Mouse (Mus musculus): ENCODE measurements around the gene Sec24b.

Gene Sec24b

DNA sequence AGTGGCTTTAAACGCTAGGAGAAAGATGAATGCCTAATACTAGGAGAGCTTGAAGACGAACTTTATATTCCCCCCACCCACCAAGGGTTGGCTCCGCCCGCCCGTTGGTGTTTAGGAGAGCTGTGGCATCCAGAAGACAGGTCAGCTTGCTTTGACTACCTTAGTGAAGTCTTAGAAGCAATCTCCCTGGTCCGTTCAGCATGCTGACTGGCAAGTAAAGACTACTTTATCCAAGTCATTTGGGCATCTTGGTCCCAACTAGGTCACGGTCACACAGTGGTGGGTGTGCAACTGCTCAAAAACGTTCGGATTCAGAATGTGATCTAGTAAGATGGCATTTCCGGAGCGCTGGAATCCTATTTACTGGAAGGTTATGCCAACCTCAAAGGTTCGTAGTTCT is at the start of gene Sec24b:
Gene Sec24b, minus strand, starts transcription at position 273 of the 400 bp plus-strand sequence.
- no peak for DNase-seq (ENCODE audit: low read depth)

DNA sequence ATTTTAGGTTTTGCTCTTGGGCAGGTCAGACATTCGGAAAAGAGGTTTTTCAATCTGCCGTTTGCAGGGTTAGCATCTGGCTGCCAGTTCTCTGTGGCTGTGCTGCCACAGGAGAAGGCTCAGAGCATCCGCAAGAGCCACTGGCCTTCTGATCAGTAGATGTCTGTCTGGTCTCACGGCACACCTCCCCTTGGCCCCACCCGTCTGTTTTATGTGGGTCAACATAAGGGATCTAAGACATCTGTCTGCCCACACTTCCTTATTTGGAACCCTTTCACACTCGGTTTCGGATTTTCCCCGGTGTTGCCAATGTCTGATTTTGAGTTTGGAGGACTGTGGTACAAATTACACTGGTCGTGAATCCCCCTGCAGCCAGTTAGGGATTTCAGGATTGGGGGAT is 43.1 kb upstream of the Sec24b start:
- DNase-seq (ENCODE audit: low read depth), result no peak

DNA sequence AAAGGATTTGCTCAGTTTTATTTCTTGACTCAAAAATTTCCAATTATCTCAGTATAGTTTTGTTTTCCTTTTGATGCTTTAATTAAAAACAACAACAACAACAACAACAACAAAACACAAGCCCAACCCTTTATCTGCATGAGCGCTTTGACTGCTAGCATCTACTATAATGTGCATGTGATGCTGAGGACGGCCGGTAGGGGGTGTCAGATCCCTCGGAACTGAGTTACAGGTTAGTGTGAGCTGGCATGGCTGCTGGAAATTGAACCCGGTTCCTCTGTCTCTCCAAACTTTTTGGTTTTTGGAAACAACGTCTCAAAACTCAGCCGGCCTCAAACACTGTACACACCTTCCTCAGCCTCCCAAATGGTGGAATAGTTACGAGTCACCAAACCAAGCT is 42.1 kb upstream of the Sec24b start:
- no peak for DNase-seq (ENCODE audit: low read depth)

DNA sequence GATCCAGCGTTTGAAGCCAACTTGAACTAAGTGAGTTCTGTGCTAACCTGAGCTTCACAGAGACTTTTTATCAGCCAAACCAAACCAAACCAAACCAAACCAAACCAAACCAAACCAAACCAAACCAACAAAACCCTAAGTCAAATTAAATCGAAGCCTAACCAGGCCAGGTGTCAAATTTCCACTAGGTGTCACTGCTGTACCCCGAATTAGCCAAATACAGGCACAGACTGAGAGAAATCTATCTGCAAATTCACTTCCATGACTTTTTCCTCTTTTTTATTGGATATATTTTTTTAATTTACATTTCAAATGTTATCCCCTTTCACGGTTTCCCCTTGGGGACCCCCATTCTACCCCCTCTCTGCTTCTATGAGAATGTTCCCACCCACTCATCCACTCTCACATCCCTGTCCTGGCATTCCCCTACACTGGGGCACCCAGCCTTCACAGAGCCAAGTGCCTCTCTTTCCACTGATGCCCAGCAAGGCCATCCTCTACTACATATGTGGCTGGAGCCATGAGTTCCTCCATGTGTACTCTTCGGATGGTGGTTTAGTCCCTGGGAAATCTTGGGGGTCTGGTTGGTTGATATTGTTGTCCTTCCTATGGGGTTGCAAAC is 33.9 kb upstream of the Sec24b start:
- no peak for DNase-seq (ENCODE audit: low read depth)

DNA sequence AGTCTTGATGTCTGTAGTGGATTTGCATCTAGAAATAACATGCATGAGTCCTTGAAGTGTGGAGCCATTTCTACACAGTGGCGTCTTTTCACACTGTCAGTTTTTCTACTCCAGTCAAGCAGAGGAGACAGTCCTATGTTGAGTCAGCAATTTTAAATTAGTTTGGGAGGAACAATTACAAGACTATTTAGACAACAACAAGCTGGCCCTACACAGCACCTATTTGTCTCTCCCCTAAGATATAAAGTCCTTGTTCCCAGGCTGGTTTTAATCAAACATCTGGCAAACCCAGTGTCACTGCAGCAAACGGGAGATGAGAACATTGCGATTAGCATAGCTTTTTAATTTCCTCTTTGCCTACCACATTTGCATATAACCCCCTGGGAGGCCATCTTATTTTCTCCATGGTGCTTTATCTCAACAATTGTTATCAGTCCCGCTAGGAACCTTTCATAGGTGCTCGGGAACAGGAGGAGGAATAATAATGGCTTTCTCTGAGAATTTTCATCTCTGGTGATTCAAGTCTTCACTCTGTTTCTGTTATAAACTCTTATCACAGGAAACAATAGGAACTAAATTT is 32.9 kb upstream of the Sec24b start:
- no peak for DNase-seq (ENCODE audit: low read depth)

DNA sequence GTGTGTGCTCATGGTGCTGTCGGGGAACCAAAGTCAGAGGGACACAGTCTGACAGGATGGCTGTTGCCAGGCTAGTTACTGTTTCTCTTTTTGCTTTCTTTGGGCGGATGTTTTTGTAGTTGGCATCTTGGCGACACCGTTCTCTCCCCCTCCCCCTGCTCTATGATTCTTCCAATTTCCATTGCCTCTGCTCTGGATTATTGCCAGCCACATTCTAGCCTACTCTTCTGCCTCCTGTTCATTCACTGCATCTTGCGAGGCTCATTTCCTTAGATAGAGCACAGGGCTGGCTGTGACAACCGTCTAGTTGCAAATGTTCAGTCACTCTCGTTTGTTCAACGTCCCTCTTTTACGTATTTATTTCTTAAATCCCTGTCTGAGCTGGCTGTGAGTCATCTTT is 29.1 kb upstream of the Sec24b start:
- DNase-seq (ENCODE audit: low read depth), result no peak

DNA sequence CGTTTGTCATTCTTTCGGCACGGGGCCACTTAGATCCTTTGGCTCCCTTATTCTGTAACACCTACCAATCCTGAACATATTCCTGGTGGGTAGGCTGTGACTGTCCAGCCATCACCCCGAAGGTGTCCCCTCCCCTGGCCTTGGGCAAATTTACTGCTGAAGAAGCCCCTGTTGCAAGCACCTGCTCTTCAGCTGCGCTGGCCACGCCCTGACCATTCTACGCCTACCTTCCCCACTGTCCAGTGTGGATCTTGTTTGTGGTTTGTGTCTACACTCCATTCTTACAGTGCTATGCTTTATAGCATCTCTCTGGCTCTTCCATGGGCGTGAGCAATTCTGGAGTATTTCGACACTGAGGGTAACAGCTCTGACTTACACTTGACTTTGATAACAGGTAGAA is 27.3 kb upstream of the Sec24b start:
- no peak for DNase-seq (ENCODE audit: low read depth)

DNA sequence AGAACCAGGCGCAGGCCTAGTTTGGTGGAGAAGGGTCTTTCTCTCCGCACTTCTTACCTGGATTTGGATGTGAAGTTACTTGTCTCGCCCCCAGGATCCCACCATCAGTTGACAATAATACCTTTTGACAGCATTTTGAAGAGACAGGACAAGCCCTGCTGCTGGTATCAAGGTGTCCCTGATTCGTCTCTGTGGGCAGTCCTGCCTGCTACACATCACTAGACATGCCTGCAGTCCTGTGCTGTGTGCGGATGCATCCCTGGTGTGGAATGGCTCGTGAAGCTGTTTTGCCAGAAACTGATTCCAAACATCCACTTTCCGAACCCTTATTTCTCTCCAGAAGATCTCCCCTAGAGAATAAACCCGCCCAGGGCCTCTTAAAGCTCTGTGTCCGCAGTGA is 26.1 kb upstream of the Sec24b start:
- no peak for DNase-seq (ENCODE audit: low read depth)

DNA sequence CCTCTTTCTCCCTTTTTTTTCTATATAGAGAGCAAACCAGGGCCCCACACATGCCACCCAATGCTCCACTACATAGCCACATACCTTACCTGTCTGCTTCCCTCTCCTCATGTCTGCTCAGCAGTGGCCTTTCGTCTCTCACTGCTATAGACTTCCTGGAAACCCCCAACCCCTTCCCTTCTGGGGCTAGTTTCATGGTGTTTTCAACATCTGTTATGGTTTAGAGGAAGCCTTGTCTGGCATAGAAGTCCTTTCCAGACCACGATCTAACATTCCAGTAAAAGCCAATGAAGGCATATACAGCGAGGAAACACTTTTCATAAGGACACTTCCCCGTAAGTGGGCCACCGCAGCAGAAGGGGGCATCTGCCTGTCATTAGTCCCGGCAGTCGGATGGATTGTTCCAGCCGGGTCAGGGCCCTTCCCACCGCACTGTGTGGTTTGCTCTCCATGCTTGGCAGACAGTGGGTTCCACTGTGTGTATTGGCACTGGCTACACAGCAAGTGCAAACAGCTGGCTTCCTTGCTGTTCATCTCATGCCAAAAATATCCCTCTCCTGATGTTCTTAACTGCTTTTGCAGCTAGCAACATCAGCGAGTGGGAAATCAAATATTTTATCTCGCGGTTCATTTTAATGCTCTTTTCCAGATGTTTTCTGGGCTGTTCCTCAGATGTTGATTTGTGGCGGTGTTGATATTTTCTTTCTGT is 25.2 kb upstream of the Sec24b start:
- DNase-seq (ENCODE audit: low read depth), result peak; percentile 81

DNA sequence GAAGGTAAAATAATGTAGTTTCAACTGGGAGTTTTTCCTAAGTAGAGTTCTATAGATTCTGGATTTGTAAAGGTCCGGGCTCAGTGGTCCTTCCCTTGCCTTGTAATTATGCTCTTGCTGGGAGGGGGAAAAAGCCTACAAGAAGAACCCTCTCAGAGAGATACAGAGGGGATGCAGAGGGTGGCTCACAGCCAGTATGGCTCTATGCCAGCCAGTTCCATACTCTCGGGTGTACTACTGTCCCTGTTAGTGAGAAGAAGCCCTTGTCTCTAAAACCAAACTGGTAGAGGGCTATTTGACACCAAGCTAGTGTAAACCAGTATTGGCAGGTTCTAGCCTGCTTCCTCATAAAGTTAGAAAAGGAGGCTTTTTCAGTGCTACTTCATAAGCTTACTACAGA is 22.0 kb upstream of the Sec24b start:
- no peak for DNase-seq (ENCODE audit: low read depth)

DNA sequence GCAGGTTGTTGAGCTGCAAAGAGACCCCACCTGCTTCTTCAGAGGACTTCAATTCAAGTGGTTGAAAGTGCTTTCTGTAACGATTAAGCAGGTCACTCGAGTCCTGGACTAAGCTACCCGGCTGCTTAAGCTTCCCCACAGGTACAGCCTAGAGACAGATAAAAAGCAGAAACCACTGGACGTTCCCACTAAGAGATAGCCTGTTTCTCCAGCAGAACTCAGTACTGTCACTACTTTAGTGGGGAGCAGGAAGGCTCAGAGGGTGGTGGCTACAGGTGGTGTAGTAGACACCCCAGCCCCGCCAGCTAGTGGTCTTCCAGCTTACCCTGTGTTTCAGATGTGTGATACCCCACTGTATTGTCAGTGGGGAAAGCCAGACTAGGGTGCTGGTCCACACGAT is 19.3 kb upstream of the Sec24b start:
- no peak for DNase-seq (ENCODE audit: low read depth)

DNA sequence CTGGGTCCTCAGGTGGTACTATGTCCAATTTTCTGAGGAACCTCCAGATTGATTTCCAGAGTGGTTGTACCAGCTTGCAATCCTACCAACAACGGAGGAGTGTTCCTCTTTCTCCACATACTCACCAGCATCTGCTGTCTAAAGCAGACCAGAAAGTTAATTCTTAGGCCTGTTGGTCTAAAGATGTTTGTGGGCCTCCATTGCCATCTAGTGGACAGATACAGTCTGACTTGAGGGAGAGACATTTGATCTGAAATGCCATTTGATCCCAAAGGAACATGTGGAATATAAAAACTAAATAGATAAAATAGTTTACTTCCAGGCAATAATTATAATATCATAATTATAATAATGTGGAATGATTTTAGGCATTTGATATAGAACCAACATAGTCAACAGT is 18.4 kb upstream of the Sec24b start:
- no peak for DNase-seq (ENCODE audit: low read depth)

DNA sequence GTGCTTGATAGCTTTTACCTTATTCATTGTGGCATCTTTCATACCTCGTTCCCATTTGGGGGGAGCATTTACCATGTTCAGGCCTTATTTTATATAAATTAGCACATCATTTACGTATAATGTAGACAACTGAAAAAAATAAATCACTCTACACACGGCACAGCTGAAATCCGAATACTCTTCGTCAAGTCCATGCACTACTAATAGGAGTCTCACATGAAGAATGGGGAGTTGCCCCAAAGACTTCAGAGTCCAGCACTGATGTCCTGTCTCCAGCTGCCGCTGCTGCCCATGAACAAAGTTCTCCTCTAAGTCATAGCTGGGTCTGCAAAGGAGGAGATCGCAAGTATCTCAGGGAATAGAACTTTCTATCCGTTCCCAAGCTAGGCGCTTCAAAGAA is 15.9 kb upstream of the Sec24b start:
- DNase-seq (ENCODE audit: low read depth), result no peak

DNA sequence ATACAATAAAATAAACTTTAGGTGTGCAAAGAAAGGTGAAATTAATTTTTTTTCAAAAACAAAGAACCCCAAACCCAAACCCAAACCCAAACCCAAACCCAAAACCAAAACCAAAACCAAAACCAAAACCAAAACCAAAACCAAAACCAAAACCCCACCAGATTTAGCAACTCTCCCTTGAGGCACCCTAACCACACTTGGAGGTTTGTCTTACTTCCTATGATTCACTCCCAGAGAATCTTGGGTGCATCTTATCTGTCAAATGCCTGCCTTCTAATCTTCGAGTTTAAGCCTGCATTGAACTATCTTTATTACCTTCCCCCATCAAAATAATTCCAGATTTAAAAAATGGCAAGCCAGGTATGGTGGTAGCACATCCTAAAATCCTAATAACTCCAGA is 14.4 kb upstream of the Sec24b start:
- DNase-seq (ENCODE audit: low read depth), result no peak

DNA sequence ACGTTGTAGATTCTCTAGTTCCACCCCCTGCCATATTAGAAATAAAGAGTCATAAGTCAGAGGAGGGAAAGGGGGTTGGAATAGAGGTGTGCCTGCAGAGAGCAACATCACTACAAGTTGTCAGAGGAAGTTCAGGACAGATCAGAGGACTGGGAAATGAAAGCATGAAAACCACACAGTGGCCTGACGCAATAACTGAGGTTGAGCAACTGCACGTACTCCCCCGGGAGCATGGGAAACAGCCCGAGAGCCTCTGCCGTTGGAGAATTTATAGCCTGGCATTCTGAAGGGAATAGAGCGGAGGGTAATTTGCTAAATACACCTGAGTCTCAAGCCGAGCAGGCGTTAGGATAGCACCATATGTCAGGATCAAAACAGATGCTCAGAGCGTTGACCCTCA is 11.7 kb upstream of the Sec24b start:
- no peak for DNase-seq (ENCODE audit: low read depth)

DNA sequence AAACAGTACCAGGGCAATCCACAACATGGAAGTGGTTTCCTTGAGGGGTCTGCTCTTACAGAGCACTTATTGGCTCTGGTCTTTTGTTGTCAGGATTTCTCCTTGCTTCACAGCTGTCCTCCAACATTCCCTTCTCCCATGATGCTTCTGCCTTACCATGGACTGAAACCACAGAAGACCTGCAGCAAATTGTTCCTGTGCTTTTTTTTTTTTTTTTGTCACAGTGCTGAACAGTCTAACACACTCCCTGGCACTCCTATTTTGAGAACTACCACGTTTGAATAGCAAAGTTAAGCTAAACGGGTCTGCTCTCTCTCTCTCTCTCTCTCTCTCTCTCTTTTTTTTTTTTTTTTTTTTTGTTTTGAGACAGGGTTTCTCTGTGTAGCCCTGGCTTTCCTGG is 10.6 kb upstream of the Sec24b start:
- no peak for DNase-seq (ENCODE audit: low read depth)

DNA sequence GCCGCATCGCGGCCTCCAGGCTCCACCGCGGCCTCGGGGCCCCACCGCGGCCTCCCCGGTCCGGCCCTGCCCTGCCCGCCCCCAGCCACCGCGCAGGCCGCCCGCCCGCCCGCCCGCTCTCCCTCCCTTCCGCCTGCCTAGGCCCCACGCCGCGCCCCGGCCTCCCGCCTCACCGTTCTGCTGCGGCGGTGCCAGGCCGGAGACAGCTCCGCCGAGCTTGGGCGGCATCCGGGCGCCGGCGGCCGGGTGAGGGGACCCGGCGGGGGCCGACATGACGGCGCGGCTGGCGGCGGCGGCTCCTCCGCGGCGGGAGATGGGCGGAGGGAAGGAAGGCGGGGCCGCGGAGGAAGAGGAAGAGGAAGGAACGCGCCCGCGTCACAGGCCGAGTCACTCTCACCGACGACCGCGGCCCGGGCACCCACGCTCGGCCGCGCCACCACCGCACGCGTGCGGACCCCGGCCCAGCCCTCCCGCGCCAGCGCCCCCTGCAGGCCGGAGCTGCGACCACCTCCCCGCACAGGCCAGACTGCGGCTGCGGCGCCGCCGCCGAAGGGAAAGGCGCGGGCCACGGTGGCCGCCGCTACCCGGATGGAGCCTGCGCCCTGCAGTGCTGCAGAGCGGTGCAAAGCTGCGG is 840 bp downstream of the Sec24b start:
- no peak for DNase-seq (ENCODE audit: low read depth)

DNA sequence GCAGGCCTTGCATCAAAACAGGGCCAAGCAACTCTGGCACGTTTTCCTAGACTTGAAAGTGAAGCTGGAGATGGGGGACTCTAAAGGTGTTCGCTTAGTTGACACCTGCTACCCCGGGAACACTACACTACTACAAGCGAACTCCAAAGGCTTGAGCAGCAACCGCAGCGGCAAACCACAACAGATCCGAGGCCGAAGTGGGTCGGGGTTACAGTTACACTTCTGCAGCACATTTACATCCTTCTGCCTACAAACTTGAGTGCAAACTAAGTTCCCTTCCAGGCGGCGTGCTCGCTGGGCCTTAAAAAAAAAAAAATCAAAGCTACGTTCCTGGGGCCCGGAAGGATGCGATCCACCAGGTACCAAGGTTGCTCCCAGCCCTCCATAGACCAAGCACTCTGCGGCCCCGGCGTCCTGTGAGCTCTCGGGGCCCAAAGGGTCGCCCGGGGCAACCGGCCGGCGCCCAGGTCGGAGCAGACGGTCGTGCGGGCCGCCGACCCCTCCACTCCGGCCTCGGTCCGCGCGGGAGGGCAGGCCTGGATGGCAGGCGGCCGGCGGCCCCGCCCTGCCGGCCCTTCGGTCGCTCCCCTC is 1.5 kb downstream of the Sec24b start:
- DNase-seq (ENCODE audit: low read depth), result no peak

DNA sequence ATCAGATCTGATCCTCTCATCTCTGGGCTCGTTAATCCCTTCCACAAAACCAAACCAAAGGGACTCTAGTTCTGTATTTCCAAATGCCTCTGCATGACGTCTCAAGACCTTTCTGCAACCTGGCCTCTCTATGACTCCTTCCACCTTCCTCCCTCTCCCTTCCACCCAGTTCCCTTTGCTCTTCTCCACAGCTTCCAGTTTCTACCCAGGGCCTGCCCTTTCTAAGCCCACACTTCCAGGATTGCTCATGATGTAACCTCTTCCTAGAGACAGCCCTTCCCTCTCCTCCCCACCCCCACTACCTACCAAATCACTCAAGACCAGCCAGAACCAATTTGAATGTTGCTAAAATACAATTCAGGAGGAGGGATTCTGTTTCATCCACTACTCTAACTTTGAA is 2.9 kb downstream of the Sec24b start:
- no peak for DNase-seq (ENCODE audit: low read depth)

DNA sequence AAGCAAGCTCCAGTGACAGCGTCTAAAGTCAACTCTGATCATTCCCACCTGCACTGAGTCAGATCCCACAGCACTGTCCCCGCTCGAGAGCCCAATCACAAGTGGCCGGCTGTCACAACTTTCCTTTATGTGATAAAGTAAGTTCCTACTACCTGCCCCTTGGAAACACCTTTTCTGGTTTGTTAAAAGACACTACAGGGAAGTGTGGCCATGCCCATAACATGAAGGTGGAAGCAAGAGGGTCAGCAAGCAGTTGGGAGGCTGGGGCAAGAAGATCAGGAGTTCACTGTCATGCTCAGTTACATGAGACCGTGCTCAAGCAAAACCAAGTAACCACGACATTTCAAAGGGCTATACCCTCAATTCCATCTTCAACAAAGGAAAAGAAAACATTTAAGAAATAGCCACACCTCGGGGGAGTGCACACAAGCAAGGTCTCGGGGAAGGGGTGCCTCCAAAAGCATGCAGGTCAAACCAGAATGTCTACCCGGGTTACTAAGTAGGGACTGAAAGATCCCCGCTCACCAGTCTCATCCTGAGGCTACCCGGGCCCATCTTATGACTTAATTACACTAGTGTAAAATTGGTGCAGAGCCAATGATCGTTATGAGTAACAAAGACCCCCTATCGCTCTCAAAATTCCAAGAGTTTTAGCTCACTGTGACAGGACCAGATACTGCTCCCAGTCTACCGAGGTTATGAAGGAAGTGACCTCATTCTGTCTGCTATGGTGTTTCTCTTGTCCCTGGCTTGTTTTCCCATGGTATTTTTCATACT is 3.6 kb downstream of the Sec24b start:
- no peak for DNase-seq (ENCODE audit: low read depth)

DNA sequence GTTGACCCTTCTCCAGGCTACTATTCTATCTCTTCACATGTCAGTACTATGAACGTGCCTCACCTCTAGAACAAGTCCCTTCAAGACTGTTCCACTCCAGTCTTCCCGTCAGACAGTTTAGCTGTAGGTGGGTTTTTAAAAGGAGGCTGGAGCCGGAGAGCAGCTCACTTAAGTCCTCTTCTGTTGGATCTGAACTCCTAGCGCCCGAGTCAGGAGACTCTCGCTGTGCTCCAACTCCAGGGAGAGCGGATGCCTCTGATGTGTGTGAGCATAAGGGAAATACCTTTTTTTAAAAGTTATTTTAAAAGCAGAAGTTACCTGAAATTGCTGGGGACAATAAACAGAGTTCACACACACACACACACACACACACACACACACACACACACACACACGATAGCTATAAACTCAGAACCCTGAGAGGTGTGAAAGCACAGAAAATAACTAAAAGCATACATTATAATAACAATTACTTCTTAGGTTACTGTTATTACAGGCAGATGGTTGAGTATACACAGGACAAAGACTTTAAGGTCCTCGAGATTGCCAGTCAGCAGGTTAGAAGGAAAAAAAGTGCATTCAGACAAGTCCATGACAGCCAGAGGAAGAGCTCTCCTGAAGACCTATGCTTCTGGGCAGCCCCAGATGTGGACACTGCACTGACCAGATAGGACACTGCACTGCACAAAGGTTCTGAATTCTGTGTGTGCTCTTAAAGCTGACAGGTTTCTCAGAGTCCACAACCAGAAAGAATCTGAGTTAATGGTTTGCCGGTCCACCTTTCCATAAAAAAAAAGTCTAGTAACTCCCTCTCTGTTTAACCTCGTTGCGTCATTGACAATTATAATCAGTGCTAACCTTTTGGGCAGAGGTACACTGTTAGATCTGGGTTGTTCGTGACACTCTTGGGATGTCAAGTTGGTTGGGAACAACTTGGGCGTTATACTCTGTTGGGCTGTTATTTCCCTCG is 5.7 kb downstream of the Sec24b start:
- DNase-seq (ENCODE audit: low read depth), result no peak

All from fibroblast of lung, adult 2 months (primary cell).